Mouse (Mus musculus) kidney, postnatal 10 days (tissue): ENCODE results near the gene Sult6b2.

Experiments used
- DNase-seq: peaks from one replicate; pipeline ENCODE4 v3.0.0; 2021; ENCODE audit warnings: mixed read lengths

Gene Sult6b2

DNA sequence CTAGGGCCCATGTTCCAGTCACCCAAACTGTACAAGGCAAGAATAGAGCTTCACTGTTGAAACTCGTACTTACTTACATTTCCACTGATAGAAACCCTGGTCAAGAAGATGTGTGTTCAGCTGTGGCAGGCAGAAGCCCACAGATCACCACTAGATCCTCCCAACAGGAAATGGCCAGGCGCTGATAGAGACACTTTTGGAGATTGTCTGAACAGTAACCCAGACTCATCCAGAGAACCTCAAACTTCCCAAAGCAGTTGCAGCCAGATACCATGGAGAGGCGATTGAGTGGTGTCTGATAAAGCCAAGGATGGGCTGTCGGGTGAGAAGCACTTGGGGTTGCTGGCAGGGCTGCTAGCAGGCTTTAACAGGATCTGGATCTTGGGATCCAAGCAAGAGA, 27.4 kb downstream of the Sult6b2 start:
- no peak for DNase-seq

DNA sequence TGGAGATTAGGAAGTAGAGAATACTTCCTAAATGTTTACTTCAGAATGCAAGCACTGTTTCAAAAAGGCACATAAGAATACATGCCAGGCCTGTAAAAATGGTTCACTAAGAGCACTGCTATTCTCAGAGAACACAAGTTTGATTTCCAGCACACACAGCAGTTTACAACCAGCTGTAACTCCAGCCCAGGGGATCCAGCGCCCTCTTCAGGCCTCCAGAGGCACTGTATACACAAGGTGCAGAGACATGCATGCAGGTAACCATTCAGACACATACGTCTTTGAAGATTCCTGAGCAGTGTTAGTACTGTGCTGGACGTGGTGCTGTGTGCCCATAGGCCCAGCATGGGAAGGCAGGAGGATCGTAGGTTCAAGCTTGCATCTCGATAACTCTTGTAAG, 30.7 kb downstream of the Sult6b2 start:
- DNase-seq, result no peak

GRCm38 (mm10) chr6:142771643-142772042, 32.7 kb downstream of the Sult6b2 start:
- peak; percentile 34 for DNase-seq

DNA sequence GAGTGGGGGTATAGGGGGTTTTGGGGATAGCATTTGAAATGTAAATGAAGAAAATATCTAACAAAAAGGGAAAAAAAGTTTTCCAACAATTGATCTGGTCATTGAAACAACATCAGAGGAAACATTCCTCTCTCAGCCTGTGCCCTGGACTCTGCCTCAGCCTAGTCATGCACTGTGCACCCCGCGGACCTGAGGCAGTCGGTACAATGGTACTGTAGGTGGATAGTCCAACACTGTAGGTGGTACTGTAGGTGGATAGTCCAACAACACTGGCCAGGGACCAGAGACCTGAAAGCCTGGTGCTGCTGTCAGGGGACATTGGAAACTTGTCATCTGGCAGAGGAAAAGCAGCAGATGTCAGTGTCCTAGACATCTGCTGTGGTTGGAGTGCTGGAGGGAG, 34.4 kb downstream of the Sult6b2 start:
- peak; percentile 28 for DNase-seq

- no peak for DNase-seq
Measured at GRCm38 (mm10) chr6:142767305-142767704, 37.0 kb downstream of the Sult6b2 start.

GRCm38 (mm10) chr6:142764933-142765332, 39.4 kb downstream of the Sult6b2 start:
- DNase-seq, result no peak

DNA sequence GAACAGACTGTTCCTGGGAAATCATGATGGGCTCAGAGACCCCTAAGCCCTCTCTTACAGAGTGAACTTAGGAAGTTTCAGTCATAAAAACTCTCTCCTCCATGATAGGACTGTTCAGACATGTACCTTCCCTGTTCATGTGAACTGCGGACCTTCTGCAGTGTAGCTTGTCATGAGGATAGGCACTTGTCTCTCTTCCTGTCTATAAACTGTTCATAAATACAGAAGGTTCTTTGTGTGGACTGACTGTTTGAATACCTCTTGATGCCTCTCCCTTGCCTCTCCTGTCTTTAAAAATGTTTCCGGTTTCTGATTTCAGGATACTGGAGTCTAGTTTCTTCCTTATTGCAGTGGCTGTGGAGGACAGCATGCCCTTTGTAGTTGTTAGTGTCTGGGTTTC, 44.7 kb downstream of the Sult6b2 start:
- DNase-seq, result no peak

- DNase-seq, result no peak
Measured at GRCm38 (mm10) chr6:142758562-142758961, 45.7 kb downstream of the Sult6b2 start.

DNA sequence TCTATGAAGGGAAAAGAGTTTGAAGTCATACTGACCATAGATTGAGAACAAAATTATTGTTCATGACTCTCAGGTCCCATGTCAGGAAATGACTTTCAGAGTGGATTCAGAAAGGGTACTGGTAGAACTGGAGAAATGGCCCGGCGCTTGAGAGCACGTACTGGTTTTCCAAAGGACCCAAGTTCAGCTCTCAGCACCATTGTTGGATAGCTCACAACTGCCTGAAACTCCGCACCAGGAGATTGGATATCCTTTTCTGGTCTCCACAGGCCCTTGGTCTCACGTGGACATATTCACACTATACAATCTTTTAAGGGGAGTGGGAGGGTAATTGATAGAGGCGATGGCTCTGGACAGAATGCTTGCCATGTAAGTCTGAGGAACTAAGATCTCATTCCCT, 46.3 kb downstream of the Sult6b2 start:
- no peak for DNase-seq

- DNase-seq, result no peak
Measured at GRCm38 (mm10) chr6:142757334-142757965, 46.9 kb downstream of the Sult6b2 start.

DNA sequence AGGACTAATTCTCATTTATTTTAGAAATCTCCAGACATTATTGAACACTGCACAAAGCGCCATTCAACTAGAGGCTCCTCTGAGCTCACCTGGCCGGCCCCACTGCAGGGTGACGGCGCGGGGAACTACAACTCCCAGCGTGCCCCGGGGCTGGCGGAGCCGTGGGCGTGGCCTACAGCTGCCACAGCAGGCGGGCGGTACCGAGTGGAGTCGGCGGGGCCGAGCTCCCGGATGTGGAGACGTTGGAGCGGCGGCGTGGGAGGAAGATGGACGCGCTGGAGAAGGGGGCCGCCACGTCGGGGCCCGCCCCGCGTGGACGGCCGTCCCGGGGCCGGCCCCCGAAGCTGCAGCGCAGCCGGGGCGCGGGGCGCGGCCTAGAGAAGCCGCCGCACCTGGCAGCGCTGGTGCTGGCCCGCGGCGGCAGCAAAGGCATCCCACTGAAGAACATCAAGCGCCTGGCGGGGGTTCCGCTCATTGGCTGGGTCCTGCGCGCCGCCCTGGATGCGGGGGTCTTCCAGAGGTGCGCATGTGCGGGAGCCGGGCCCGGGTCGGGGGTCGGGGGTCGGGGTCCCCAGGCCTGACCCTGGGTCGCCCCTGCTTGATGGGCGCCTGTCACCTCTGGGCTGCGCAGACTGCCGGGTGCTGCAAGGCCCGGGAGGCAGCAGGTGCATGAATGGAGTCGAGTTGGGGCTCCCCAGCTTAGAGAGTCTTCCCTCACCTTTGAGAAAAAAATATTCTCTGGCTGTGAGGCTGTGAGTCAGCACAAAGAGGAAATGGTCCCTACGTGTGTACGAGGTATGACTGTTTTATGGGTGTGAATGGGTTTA, 47.6 kb downstream of the Sult6b2 start, which contains the start of gene Cmas:
Gene Cmas, plus strand, starts transcription at position 180 of the 827 bp plus-strand sequence.
- peak; percentile 94 for DNase-seq

DNA sequence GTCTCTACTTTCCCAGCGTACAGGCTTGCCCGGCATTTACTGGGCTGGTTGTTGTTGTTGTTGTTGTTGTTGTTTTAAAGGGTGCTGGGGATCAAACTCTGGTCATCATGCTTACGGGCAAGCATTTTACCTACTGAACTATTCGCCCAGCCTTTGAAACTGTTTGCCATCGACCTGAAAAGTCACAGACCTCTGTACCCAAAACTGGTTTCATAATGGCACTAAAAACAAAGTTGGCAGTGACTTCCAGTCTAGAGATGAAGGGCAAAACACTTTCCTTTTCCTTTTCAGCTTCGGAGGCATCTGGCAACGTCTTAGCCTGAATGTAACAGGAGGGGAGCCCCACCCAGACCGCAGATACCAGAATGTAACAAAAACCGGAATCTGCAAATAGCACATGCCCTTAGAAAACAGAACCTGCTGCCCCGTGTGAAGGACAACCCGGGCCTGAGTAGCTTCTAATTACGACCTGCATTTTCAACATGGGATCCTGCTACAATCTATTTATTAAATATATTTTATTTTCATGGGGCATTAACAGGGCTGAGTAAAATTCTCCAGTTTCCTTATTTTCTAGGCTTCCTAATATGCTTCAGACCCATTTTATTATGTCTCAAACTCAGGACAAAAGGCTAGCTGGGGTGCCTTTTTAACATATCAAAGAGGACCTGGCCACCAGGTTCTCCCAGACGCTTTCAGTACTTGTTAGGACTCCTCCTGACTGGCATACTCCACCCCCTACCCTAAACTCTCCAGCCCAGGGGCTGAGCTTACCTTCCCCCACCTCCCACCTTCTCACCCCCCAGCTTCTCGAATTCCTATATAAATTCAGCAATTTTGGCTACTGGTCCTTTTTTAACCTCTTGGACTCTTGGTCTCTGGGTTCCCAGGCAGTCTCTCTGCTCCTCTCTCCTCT, 51.7 kb downstream of the Sult6b2 start:
- no peak for DNase-seq

DNA sequence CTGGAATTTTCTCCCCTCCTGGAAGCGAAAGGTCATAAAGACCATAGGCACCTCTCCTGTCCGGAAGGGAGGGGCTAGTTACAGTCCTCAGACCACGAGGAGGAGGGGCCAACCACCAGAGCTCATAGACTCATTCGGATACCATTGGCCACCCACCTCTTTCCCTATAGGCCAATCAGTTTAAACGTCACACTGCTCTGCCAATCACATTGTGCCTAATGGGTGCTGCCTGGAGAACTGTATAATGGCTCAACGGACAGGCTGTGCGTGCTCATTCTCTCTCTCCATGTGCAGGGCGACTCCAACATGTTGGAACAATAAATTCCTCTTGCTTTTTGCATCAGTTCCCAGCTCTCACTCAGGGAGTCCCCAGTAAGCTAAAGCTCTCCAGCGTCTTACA, 52.9 kb downstream of the Sult6b2 start:
- DNase-seq, result no peak

DNA sequence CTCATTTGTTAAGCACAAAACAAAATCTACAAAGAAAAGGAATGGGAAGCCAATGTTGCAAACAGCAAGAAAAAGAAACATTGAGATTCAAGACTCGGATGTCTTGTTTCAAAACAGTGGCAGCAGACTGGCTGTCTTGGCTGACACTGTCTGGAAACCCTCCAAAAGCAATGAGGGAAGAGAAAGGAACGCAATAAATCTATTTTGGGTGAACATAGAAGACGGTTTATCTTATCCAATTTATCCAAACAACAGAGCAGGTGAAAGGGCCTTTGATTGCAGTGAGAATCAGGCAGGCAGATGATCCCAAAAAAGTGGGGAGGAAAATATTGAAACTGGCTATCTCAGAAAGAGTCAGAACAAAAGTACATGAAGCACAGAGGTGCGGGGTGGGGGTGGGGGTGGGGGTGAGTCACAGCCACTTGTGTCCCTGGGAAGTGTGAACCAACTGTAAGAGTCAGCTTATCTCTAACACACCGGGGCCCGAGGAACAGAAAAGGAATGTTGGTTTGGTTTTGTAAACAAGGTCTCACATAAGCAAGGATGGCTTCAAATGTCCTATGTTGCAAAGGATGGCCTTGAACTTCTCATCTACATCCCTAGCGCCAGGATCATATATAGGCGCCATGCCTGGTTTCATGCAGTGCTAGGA, 56.1 kb downstream of the Sult6b2 start:
- no peak for DNase-seq

- DNase-seq, result no peak
Measured at GRCm38 (mm10) chr6:142747165-142747564, 57.1 kb downstream of the Sult6b2 start.

GRCm38 (mm10) chr6:142746765-142747164, 57.5 kb downstream of the Sult6b2 start:
- no peak for DNase-seq

- DNase-seq, result no peak
Measured at GRCm38 (mm10) chr6:142745484-142745883, 58.8 kb downstream of the Sult6b2 start.

- DNase-seq, result no peak
Measured at GRCm38 (mm10) chr6:142743193-142743592, 61.1 kb downstream of the Sult6b2 start.

DNA sequence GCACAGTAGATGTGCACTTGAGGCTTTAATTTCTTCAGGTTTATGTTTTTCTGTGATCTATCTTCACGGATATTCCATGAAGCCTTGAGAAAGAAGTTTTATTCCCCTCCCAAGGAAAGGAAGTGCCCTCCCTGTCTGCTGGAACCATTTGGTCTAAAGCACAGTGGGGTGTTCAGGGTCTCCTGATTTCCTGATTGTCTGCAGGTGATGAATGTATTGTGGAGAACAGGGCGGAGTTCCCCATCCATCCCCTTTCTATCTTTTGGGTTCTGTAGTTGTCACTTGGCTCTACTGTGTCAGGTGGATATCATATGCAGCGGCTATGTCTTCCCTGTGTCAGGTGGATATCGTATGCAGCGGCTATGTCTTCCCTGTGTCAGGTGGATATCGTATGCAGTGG, 62.5 kb downstream of the Sult6b2 start:
- no peak for DNase-seq

- DNase-seq, result no peak
Measured at GRCm38 (mm10) chr6:142738637-142739036, 65.7 kb downstream of the Sult6b2 start.

DNA sequence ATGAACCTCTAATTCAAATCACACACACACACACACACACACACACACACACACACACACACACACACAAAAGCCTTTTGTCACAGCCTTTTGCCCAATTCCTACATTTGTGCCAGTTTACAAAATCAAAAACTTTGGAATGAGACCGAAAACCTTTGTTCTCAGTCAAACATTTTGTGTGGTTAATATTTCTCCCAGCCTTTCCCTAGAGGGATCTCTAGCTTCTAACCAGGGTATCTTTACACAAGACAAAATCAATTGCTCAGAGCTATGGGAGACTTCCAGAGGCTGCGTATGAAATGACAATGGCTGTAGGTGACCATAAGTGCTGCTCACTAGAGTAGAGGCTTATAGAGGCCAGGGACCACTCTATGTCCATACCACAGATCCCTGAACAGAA, 66.1 kb downstream of the Sult6b2 start:
- DNase-seq, result no peak

GRCm38 (mm10) chr6:142735302-142736005, 68.8 kb downstream of the Sult6b2 start:
- DNase-seq, result peak; percentile 34
